Mouse (Mus musculus): ENCODE measurements around the gene Fbxw7.

DNA sequence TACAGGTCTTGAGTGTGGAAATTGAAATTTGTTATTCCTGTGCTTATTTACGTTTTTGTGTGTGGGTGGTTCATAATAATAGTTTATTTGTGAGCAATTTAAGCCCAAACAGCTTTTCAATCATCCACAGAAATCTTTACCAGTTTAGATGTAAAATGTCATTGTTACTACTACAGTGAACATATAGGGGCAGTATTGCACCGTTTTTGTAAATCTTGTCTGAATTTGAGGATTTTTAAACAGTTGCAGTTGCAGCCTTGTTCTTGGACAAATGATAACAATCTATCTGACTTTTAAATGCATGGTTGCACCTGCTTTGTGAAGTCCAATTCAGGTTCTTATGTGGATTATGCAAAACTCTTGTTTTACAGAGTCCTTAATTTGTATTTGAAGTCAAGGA lies 121.2 kb downstream of the Fbxw7 start:
- no peak for TF ChIP-seq CTCF (IDR thresholded peaks at IDR 0.05; ENCODE audit: insufficient read depth, low read depth, low read length)
- no peak for TF ChIP-seq POLR2A (IDR thresholded peaks at IDR 0.05; ENCODE audit: insufficient read depth, low read depth, low read length)

All from olfactory bulb, adult 2 months (tissue).